Mouse (Mus musculus) kidney, embryonic 15.5 days (tissue): ENCODE measurements around the gene Hcrtr1. TPM values are rescaled to one million over a fixed set of nuclear protein-coding genes. Genes with fewer than 3 reads are reported as not detected.

ENCODE experiments used
- ATAC-seq: fragments of 200-750 bp; cut with Nextera tagmentation; replicated peaks from 2 replicates; pipeline ENCODE4 v1.8.0; 2017; ENCODE audit warnings: moderate TSS enrichment; ENCODE audit not compliant: low FRiP score
- H3K27ac ChIP-seq: fragments of 300-500 bp; sonication (generic); 2 replicates; pipeline ENCODE4 v1.5.1; 2015; ENCODE audit warnings: mild to moderate bottlenecking, inconsistent platforms
- H3K27me3 ChIP-seq: fragments of 300-500 bp; sonication (generic); 2 replicates; pipeline ENCODE4 v1.6.1; 2015; ENCODE audit warnings: inconsistent platforms
- H3K36me3 ChIP-seq: fragments of 300-500 bp; sonication (generic); 2 replicates; pipeline ENCODE4 v1.6.1; 2015; ENCODE audit warnings: inconsistent platforms
- H3K4me1 ChIP-seq: fragments of 300-500 bp; sonication (generic); 2 replicates; pipeline ENCODE4 v1.6.1; 2015; ENCODE audit warnings: inconsistent platforms
- H3K4me2 ChIP-seq: fragments of 300-500 bp; sonication (generic); 2 replicates; pipeline ENCODE4 v1.6.1; 2015; ENCODE audit warnings: moderate library complexity, mild to moderate bottlenecking, inconsistent platforms
- H3K4me3 ChIP-seq: fragments of 300-500 bp; sonication (generic); replicated peaks from 2 replicates; pipeline ENCODE4 v1.5.1; 2015; ENCODE audit warnings: mild to moderate bottlenecking, inconsistent platforms
- H3K9ac ChIP-seq: fragments of 300-500 bp; sonication (generic); 2 replicates; pipeline ENCODE4 v1.6.1; 2015; ENCODE audit warnings: mild to moderate bottlenecking, inconsistent platforms
- H3K9me3 ChIP-seq: fragments of 300-500 bp; sonication (generic); replicated peaks from 2 replicates; pipeline ENCODE4 v1.6.1; 2016; ENCODE audit warnings: inconsistent platforms
- WGBS: fragments of 180-500 bp; shearing (Covaris S2); methylation state at CpG from one replicate; pipeline ENCODE4 v1.1.7; 2015; ENCODE audit warnings: mixed read lengths; 5-methylcytosine and 5-hydroxymethylcytosine counted together
- polyA plus RNA-seq: library from polyadenylated mRNA; unstranded; fragments of >200 nt; fragmentation: Nextera tagmentation; extraction: Ambion mirVana; gene quantifications from 2 replicates; pipeline ENCODE4 v1.2.1, GENCODE M21; 2015

The Hcrtr1 gene
- polyA plus RNA-seq, 1 experiment from 2014 or later: 0.62 TPM

DNA sequence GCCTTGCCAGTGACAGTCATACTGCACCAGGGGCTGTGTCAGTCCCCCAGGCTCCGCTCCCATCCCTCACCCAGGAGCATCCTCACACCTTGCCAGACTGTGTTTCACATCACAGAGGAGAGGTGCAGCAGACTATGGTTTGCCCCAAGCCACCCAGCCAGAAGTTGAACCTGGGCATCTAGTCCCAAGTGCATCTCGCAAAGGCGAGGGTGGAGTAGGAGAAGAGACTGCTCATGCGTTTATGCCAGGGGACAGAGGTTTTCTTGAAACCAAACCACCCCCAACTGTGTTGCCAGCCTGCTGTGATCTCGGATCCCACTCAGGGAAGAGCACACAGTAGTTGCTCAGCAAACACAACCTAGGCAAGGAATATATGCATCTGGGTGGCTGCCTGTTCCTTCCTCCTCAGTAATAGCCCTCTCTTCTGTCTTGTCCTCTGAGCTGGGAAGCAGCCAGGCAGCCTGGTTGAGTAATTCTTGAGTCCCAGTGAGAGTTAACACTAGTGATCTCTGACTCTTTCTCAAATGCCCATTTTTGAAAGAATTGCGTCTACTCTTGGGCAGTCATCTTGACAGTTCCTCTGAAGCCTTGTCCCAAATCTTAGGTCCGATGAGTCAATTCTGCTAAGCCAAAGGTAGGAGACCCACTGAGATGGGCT, 7.6 kb downstream of the Hcrtr1 start:
- peaks cover 29% of the 10 kb centered on the region for H3K4me1 ChIP-seq
- H3K9me3 ChIP-seq: no peaks in the 10 kb centered on the region
- no peak overlapping the region for H3K4me3 ChIP-seq
- peak overlapping the region; percentile 67; the same call in 1 of the 2 replicates for H3K27ac ChIP-seq
- no peak overlapping the region for H3K9ac ChIP-seq
- ATAC-seq: 0 out of 2 replicates have a peak, but pooled peaks have one; percentile 7
- H3K4me2 ChIP-seq: no peak overlapping the region
- 85% methylated on average over 7 of the region's 7 CpGs for WGBS
- H3K36me3 ChIP-seq: peaks cover 18% of the 10 kb centered on the region
- peaks cover 8% of the 10 kb centered on the region for H3K27me3 ChIP-seq

DNA sequence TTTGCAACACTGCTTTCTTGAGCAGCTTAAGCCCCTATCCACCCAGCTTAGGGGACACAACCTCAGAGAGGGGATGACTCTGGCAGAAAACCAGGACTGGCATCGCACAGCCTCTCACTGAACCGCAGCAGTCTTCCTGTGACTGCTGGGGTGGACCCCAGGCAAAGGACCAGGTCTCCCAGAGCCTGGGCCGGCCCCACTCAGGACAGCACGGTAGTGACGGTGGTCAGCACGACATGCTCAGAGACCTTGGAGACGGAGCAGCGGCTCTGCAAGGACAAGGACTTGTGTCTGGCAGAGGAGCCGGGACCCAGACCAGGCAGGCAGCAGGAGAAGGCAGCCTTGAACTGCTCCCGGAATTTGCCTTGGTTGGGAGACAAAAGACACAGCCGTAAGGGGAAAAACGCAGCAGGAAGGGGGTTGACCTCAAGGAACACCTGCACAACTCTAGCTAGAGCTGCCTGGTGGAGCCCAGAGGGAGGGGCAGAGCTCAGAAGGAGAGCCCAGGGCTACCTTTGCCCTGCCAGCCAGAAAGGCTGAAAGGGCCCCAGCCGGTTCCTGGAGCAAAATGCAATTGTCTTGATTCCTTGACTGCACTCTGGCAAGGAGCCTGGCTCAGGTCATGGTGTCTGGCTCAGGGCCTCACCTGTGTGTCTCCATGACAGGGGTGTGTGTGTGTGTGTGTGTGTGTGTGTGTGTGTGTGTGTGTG, 8.4 kb downstream of the Hcrtr1 start:
- Histone ChIP-seq H3K27me3 (0 out of 2 replicates have a peak, but pooled peaks cover under 1% of the 10 kb centered on the region), H3K4me1 (peaks cover 29% of the 10 kb centered on the region), H3K4me2 (no peak overlapping the region), H3K27ac (peak overlapping the region; percentile 67), H3K4me3 (no peak overlapping the region), H3K36me3 (peaks cover 26% of the 10 kb centered on the region), H3K9ac (no peak overlapping the region), H3K9me3 (no peaks in the 10 kb centered on the region)
- 48% methylated on average over 13 of the region's 13 CpGs for WGBS
- ATAC-seq: peak; percentile 75

DNA sequence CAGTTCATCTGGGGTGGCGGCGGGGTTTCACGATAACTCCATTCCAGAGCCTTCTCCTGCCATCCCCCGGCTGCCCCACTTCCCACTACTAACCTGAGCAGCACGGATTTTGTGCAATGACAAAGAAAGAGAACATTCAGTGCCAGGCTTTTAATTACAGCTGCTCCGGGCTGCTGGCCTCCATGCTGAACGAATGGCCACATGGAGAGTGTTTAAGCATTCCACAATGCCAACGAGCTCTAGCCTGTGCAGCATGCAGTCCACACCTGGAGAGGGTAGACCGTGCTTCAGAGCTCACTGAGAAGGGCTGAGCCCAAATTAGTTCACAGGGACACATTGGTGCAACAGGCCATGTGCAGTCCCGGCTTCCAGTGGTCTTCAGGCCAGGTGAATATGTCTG, 9.1 kb downstream of the Hcrtr1 start:
- H3K9ac ChIP-seq: no peak overlapping the region
- H3K27ac ChIP-seq: peak overlapping the region; percentile 67; the same call in 1 of the 2 replicates
- no peak overlapping the region for H3K4me2 ChIP-seq
- no peaks in the 10 kb centered on the region for H3K27me3 ChIP-seq
- peaks cover 33% of the 10 kb centered on the region for H3K36me3 ChIP-seq
- H3K4me1 ChIP-seq: peaks cover 28% of the 10 kb centered on the region
- 73% methylated on average over 10 of the region's 10 CpGs for WGBS
- H3K4me3 ChIP-seq: no peak overlapping the region
- ATAC-seq: no peak
- H3K9me3 ChIP-seq: no peaks in the 10 kb centered on the region

DNA sequence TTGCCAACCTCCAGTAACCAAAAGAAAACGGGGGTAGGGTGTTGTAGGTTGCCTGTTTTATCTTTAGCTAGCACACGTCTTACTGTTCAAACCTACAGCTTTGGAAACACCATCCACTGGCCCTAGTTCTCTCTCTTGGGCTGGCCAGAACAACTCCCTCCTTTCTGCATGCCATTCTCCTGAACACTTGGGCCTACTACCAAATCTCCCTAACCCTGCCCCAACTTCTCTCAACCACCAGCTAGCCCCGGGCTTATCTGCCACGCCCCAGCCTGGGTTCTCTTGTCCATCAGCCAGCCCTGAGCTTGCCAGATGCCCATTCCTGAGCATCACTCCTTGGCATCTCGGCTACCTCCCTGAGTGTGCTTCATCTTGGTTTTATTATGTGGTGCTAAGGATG, 10.3 kb downstream of the Hcrtr1 start:
- WGBS: 87% methylated on average over 5 of the region's 5 CpGs
- Histone ChIP-seq H3K4me2 (no peak overlapping the region), H3K27me3 (no peaks in the 10 kb centered on the region), H3K9me3 (no peaks in the 10 kb centered on the region), H3K27ac (no peak overlapping the region), H3K4me3 (no peak overlapping the region), H3K4me1 (peaks cover 22% of the 10 kb centered on the region), H3K36me3 (peaks cover 45% of the 10 kb centered on the region), H3K9ac (no peak overlapping the region)
- ATAC-seq: no peak

DNA sequence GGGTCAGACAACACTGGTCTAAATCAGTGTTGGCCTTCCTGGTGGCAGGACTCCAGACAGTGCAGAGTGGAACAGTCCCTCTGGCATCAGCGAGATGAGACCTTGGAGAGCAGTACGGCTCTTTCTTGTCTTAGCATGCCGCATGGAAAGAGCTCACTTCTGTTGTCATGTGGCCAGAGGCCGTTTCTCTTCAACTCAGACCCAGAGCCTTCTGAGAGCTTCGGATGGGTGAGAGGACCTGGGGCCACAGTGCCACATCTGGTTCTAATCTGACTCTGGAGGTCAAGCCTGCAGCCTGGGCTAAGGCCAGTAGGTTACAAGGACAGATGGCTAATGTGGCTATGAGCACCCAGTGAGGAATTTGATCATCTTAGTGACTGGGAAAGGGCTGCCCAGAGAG, 13.2 kb downstream of the Hcrtr1 start:
- H3K27me3 ChIP-seq: no peaks in the 10 kb centered on the region
- no peak for ATAC-seq
- H3K9me3 ChIP-seq: no peaks in the 10 kb centered on the region
- H3K4me2 ChIP-seq: no peak overlapping the region
- H3K4me1 ChIP-seq: peaks cover 19% of the 10 kb centered on the region
- H3K4me3 ChIP-seq: no peak overlapping the region
- peaks cover 74% of the 10 kb centered on the region for H3K36me3 ChIP-seq
- H3K9ac ChIP-seq: no peak overlapping the region
- 77% methylated on average over 5 of the region's 5 CpGs for WGBS
- no peak overlapping the region for H3K27ac ChIP-seq

DNA sequence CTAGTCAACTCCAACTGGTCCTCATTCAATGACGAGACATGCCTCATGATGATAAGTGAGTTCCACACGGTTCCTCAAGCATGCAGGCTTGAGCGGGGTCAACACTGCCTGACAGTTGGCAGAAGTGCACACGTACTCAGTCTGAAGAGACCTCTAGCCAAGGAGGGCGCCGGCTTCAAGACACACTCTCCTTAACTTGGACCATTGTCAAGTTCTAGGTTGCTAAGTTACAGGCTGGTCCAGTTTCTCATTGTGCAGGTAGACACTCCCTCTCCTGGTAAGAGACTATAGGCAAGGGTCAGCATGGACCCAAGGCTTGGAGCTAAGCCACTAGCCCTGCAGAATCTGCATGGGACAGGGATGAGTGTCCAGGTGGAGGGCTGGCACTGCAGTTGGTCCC, 14.0 kb downstream of the Hcrtr1 start:
- peaks cover 74% of the 10 kb centered on the region for H3K36me3 ChIP-seq
- H3K27ac ChIP-seq: no peak overlapping the region
- no peak for ATAC-seq
- H3K9ac ChIP-seq: no peak overlapping the region
- H3K27me3 ChIP-seq: no peaks in the 10 kb centered on the region
- no peak overlapping the region for H3K4me3 ChIP-seq
- no peak overlapping the region for H3K4me2 ChIP-seq
- H3K9me3 ChIP-seq: no peaks in the 10 kb centered on the region
- peaks cover 12% of the 10 kb centered on the region for H3K4me1 ChIP-seq
- WGBS: 87% methylated on average over 6 of the region's 6 CpGs

DNA sequence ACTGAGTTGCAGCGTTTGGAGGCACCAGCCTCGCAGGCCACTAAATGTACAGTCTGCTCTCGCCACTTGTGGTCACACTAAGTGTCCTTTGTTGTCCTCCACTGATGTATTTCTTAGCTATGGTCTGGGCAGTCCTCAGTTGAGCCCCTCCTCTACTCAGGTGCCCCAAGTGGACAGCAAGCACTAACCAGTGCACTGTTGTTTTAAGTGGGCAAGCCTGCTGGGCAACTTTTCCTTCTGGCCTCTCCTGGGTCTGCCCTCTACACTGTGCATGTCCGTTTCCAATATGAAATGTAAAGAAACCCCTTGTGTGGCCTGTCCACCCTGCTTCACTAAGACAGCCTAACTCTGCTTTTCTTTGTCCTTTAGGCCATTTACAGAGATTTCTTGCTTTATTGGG, 15.0 kb downstream of the Hcrtr1 start:
- no peaks in the 10 kb centered on the region for H3K27me3 ChIP-seq
- no peak overlapping the region for H3K4me3 ChIP-seq
- no peak overlapping the region for H3K9ac ChIP-seq
- peaks cover 74% of the 10 kb centered on the region for H3K36me3 ChIP-seq
- no peak overlapping the region for H3K4me2 ChIP-seq
- no peak overlapping the region for H3K27ac ChIP-seq
- ATAC-seq: no peak
- H3K4me1 ChIP-seq: 0 out of 2 replicates have a peak, but pooled peaks cover 8% of the 10 kb centered on the region
- H3K9me3 ChIP-seq: no peaks in the 10 kb centered on the region
- WGBS: 84% methylated on average over 4 of the region's 4 CpGs

DNA sequence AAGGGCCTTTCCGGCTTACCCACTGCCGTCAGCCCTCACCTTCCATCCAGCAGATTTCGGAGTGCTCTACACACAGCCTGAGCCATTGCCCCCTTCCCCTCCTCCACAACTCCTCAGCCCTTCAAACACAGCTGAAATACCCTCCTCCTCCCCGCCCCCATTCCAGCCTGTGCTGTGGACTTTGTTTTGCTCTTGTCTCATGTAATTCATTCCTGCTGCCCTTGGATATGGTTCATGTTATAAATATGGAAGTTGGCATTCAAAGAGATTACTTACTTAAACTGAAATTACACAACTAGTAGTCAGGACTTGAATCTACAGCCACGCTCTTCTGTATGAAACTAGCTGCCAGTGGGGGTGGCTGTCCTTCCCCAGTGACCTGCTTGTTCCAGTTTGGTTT, 16.1 kb downstream of the Hcrtr1 start:
- Histone ChIP-seq H3K4me2 (no peak overlapping the region), H3K36me3 (peaks cover 71% of the 10 kb centered on the region), H3K9ac (no peak overlapping the region), H3K27ac (no peak overlapping the region), H3K9me3 (no peaks in the 10 kb centered on the region), H3K4me1 (0 out of 2 replicates have a peak, but pooled peaks cover 8% of the 10 kb centered on the region), H3K27me3 (no peaks in the 10 kb centered on the region), H3K4me3 (no peak overlapping the region)
- WGBS: 82% methylated on average over 5 of the region's 5 CpGs
- ATAC-seq: no peak

DNA sequence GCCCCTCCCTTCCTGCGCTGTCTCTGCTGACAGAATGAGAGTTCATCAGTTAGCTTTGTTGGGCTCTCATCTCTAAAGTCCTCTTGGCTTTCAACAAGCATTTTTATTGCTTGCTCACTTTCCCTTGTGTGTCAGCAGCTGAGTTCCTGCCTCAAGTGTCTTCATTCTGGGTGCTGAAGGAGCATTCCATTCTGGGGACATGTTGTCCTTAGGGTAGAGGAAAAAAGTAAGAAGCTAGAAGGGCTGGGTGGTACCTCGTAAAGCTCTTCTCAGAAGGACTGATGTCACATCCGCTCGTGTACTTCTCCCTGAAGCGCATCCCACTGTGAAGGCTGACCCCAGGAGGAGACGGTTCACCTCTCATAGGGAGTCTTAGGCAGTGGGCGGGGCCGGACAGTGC, 17.6 kb downstream of the Hcrtr1 start:
- H3K4me2 ChIP-seq: no peak overlapping the region
- no peak overlapping the region for H3K4me3 ChIP-seq
- no peak for ATAC-seq
- H3K4me1 ChIP-seq: 0 out of 2 replicates have a peak, but pooled peaks cover 8% of the 10 kb centered on the region
- H3K9ac ChIP-seq: no peak overlapping the region
- no peaks in the 10 kb centered on the region for H3K9me3 ChIP-seq
- H3K36me3 ChIP-seq: peaks cover 63% of the 10 kb centered on the region
- 65% methylated on average over 8 of the region's 8 CpGs for WGBS
- H3K27me3 ChIP-seq: no peaks in the 10 kb centered on the region
- H3K27ac ChIP-seq: no peak overlapping the region

DNA sequence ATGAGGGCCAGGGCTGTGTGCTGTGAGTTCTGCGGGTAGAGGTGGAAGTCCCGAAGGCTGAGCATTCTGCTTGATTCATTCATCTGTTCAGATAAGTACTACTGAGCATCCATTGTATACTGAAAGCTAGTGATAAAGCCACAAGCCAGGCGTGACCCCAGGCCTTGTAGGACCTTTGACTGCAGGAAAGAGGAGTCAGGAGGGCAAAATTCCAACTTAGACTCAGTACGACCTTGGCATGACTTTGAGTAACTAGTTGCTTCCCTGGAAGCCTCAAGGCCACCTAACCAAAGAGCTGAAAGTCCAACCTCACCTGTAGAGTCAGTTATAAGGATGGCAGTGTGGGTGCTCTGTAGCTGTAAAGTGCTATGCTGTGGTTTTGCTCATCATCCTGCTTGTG, 18.4 kb downstream of the Hcrtr1 start:
- Histone ChIP-seq H3K4me1 (0 out of 2 replicates have a peak, but pooled peaks cover 8% of the 10 kb centered on the region), H3K27ac (no peak overlapping the region), H3K27me3 (no peaks in the 10 kb centered on the region), H3K9ac (no peak overlapping the region), H3K36me3 (peaks cover 63% of the 10 kb centered on the region), H3K9me3 (no peaks in the 10 kb centered on the region), H3K4me2 (no peak overlapping the region), H3K4me3 (no peak overlapping the region)
- WGBS: 88% methylated on average over 4 of the region's 4 CpGs
- no peak for ATAC-seq

DNA sequence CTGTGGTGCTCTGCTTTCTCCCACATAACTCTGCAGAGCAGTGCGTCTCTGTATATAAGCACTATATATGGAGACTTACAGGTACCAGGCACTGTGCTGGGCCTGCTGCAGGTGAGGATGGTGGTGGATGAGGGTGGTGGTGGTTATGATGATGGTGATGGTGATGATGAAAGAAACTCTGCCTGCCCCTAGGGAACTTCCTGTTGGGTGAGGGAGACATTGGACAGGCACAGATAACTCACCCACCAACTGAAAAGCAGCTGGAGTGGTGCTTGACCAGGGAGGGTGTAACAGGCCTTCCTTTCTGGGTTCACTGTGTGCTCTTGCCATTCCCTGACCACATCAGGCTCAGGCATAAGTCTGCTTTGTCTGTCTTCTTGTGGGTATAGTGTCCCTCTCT, 26.4 kb downstream of the Hcrtr1 start:
- no peak overlapping the region for H3K9ac ChIP-seq
- no peaks in the 10 kb centered on the region for H3K9me3 ChIP-seq
- H3K27ac ChIP-seq: no peak overlapping the region
- no peaks in the 10 kb centered on the region for H3K27me3 ChIP-seq
- peaks cover 23% of the 10 kb centered on the region for H3K36me3 ChIP-seq
- H3K4me1 ChIP-seq: peaks cover 20% of the 10 kb centered on the region
- H3K4me3 ChIP-seq: no peak overlapping the region
- H3K4me2 ChIP-seq: no peak overlapping the region
- WGBS: 100% methylated on average over 1 of the region's 1 CpGs
- ATAC-seq: no peak

DNA sequence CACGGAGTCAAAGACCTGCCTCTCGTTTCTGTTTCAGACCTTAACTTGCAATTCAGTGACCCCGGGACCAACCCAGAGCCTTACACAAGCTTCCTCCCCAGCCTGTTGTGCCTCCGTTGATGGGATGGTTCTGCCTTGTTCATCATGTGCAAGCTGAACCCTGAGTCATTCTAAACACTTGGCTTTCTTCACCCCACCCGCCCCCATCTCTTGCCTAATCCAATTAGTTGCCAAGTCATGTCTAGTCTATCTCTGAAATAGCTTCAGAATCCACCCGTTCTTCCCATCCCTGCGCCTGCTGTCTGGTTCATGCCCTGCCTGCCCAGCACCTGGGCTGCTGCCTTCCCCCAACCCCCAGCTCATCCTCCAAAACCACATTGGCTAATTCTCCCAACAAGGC, 26.9 kb downstream of the Hcrtr1 start:
- 73% methylated on average over 7 of the region's 7 CpGs for WGBS
- Histone ChIP-seq H3K4me2 (no peak overlapping the region), H3K36me3 (peaks cover 22% of the 10 kb centered on the region), H3K9ac (no peak overlapping the region), H3K27me3 (no peaks in the 10 kb centered on the region), H3K4me3 (no peak overlapping the region), H3K27ac (no peak overlapping the region), H3K4me1 (peaks cover 20% of the 10 kb centered on the region), H3K9me3 (no peaks in the 10 kb centered on the region)
- no peak for ATAC-seq
